Mouse (Mus musculus) brain, embryonic 14.5 days (tissue): ENCODE results near the gene Csrp1.

Source experiments
- CTCF ChIP-seq: fragments of 200-500 bp; IDR thresholded peaks from 2 replicates; pipeline ENCODE4 v1.5.1; 2012; ENCODE audit warnings: inconsistent platforms, mild to moderate bottlenecking, moderate library complexity, borderline replicate concordance; ENCODE audit not compliant: insufficient read depth, insufficient read length; ENCODE audit errors: extremely low read depth
- POLR2A ChIP-seq: fragments of 200-500 bp; IDR thresholded peaks from 2 replicates; pipeline ENCODE4 v1.6.1; 2012; ENCODE audit warnings: mild to moderate bottlenecking, inconsistent platforms, borderline replicate concordance; ENCODE audit not compliant: poor library complexity, insufficient read depth, insufficient read length, severe bottlenecking; ENCODE audit errors: extremely low read depth

DNA sequence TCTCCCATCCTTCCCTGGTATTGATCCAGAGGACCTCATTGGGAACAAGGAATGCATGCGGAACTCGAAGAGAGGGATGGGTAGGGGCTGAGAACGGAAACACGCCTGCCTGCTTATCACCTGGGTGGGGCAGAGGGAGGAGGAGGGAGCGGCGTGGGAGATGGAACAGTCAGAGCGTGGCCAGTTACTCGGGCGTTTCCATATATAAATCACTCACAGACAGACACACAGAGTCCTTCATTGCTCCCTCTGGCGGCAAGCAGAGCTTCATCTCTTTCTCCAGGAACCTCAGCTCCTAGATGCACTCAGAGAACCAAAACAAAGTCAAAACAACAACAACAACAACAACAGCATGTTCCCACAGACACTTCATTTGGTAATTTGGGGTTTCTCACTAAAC is 68.8 kb downstream of the Csrp1 start:
- TF ChIP-seq POLR2A (no peak), CTCF (peak; percentile 39; the same call in 1 of the 2 replicates)
